Mouse (Mus musculus) CH12.LX (cell line): ENCODE data around the gene Dcx. TPM values are rescaled to one million over a fixed set of nuclear protein-coding genes. Genes with fewer than 3 reads are reported as not detected.

Experiments
- DNase-seq: peaks from one replicate; pipeline ENCODE4 v3.0.0-alpha.2; 2013; ENCODE audit errors: extremely low read depth
- H3K27ac ChIP-seq: 2 replicates; pipeline ENCODE4 v1.5.1; 2012; ENCODE audit warnings: low read depth, mild to moderate bottlenecking, control low read depth, moderate library complexity; ENCODE audit not compliant: insufficient read depth
- H3K27me3 ChIP-seq: replicated peaks from 2 replicates; pipeline ENCODE3; 2012; ENCODE audit warnings: inconsistent platforms
- H3K36me3 ChIP-seq, 2 experiments: replicated peaks in 1 of 2; 2 replicates each; pipeline versions ENCODE3 to v1.6.1; 2012; ENCODE audit warnings: inconsistent platforms in 1 of 2, low read length in 1 of 2, mild to moderate bottlenecking in 1 of 2, mixed read lengths in 1 of 2, moderate library complexity in 1 of 2; ENCODE audit not compliant: control insufficient read depth in 1 of 2, insufficient read depth in 1 of 2
- H3K4me1 ChIP-seq, 2 experiments: 2 replicates each; pipeline ENCODE4 v1.6.1; 2012; ENCODE audit warnings: inconsistent platforms in 1 of 2, moderate library complexity in 1 of 2; ENCODE audit not compliant: insufficient read depth in 2 of 2, control insufficient read depth in 1 of 2
- H3K4me2 ChIP-seq: 2 replicates; pipeline ENCODE4 v1.6.1; 2012; ENCODE audit warnings: low read depth, mild to moderate bottlenecking, control low read depth; ENCODE audit not compliant: poor library complexity, insufficient read depth, severe bottlenecking
- H3K4me3 ChIP-seq, 3 experiments: fragments of 150-350 bp in 1 of 3; sonication (generic) in 1 of 3; replicated peaks in 1 of 3; 2 replicates each; pipeline versions ENCODE3 to v1.5.1; 2011 to 2012; ENCODE audit warnings: low read depth in 2 of 3, low read length in 2 of 3, mild to moderate bottlenecking in 2 of 3, moderate library complexity in 2 of 3, control low read depth in 1 of 3, improper control_type of control experiment in 1 of 3, inconsistent platforms in 1 of 3, mixed read lengths in 1 of 3; ENCODE audit not compliant: poor library complexity in 1 of 3
- H3K79me2 ChIP-seq: replicated peaks from 2 replicates; pipeline ENCODE4 v1.6.1; 2012; ENCODE audit warnings: mild to moderate bottlenecking, moderate library complexity; ENCODE audit not compliant: control insufficient read depth, poor library complexity, insufficient read depth, severe bottlenecking; ENCODE audit errors: extremely low read depth
- H3K9ac ChIP-seq: 2 replicates; pipeline ENCODE4 v1.6.1; 2012; ENCODE audit warnings: low read depth, mild to moderate bottlenecking, control low read depth, moderate library complexity; ENCODE audit not compliant: insufficient read depth
- H3K9me3 ChIP-seq: replicated peaks from 2 replicates; pipeline ENCODE3; 2012; ENCODE audit warnings: low read length, inconsistent platforms, mixed read lengths
- BHLHE40 ChIP-seq: IDR thresholded peaks from 2 replicates; pipeline ENCODE4 v1.6.1; 2011; ENCODE audit warnings: mild to moderate bottlenecking, low read depth, low read length, improper control_type of control experiment
- CHD2 ChIP-seq: IDR thresholded peaks from 2 replicates; pipeline ENCODE4 v1.6.1; 2011; ENCODE audit warnings: low read length, improper control_type of control experiment
- E2F4 ChIP-seq: IDR thresholded peaks from 2 replicates; pipeline ENCODE4 v1.6.1; 2011; ENCODE audit warnings: low read depth, low read length, improper control_type of control experiment; ENCODE audit not compliant: insufficient replicate concordance
- ETS1 ChIP-seq: conservative IDR thresholded peaks from 2 replicates; pipeline ENCODE4 v1.6.1; 2012; ENCODE audit warnings: low read depth, mild to moderate bottlenecking, inconsistent platforms, low read length, improper control_type of control experiment, moderate library complexity
- JUN ChIP-seq: IDR thresholded peaks from 2 replicates; pipeline ENCODE4 v1.6.1; 2011; ENCODE audit warnings: low read depth, mild to moderate bottlenecking, low read length, improper control_type of control experiment, moderate library complexity; ENCODE audit not compliant: insufficient read depth
- JUND ChIP-seq: conservative IDR thresholded peaks from 2 replicates; pipeline ENCODE4 v1.6.1; 2011; ENCODE audit warnings: low read depth, low read length, improper control_type of control experiment
- KAT2A ChIP-seq: IDR thresholded peaks from 2 replicates; pipeline ENCODE4 v1.6.1; 2012; ENCODE audit warnings: low read length, improper control_type of control experiment, inconsistent platforms; ENCODE audit not compliant: insufficient replicate concordance
- MAZ ChIP-seq: IDR thresholded peaks from 2 replicates; pipeline ENCODE4 v1.6.1; 2012; ENCODE audit warnings: low read depth, mild to moderate bottlenecking, inconsistent platforms, low read length, improper control_type of control experiment, moderate library complexity
- MEF2A ChIP-seq: IDR thresholded peaks from 2 replicates; pipeline ENCODE4 v1.6.1; 2014; ENCODE audit warnings: low read depth, mild to moderate bottlenecking, inconsistent platforms, low read length, improper control_type of control experiment, borderline replicate concordance
- MYC ChIP-seq: IDR thresholded peaks from 2 replicates; pipeline ENCODE4 v1.6.1; 2011; ENCODE audit warnings: low read depth, mild to moderate bottlenecking, improper control_type of control experiment, low read length
- POLR2AphosphoS2 ChIP-seq: IDR thresholded peaks from 2 replicates; pipeline ENCODE4 v1.6.1; 2011; ENCODE audit warnings: low read depth, low read length, improper control_type of control experiment
- RAD21 ChIP-seq: IDR thresholded peaks from 2 replicates; pipeline ENCODE4 v1.6.1; 2011; ENCODE audit warnings: low read depth, mild to moderate bottlenecking, low read length, improper control_type of control experiment, moderate library complexity
- SMC3 ChIP-seq: IDR thresholded peaks from 2 replicates; pipeline ENCODE4 v1.6.1; 2011; ENCODE audit warnings: low read depth, low read length, improper control_type of control experiment
- TBP ChIP-seq: conservative IDR thresholded peaks from 2 replicates; pipeline ENCODE4 v1.6.1; 2011; ENCODE audit warnings: low read depth, low read length, improper control_type of control experiment
- TCF12 ChIP-seq: IDR thresholded peaks from 2 replicates; pipeline ENCODE4 v1.6.1; 2014; ENCODE audit warnings: low read depth, mild to moderate bottlenecking, inconsistent platforms, low read length, improper control_type of control experiment
- ZKSCAN1 ChIP-seq: IDR thresholded peaks from 2 replicates; pipeline ENCODE4 v1.6.1; 2012; ENCODE audit warnings: low read depth, inconsistent platforms, low read length, improper control_type of control experiment, borderline replicate concordance
- ZMIZ1 ChIP-seq: IDR thresholded peaks from 2 replicates; pipeline ENCODE4 v1.6.1; 2012; ENCODE audit warnings: low read depth, mild to moderate bottlenecking, inconsistent platforms, low read length, improper control_type of control experiment
- dilution Hi-C: fragments of 300-500 bp; cut with MboI; formaldehyde crosslinking; loops from 2 replicates; pipeline ENCODE4 v1.14.3; 2020; ENCODE audit warnings: low sequenced_read_pairs; ENCODE audit not compliant: extremely low pct_unique_long_range_greater_than_20kb, extremely low pct_ligation_motif_present
- in situ Hi-C: fragments of 300-500 bp; cut with MboI; formaldehyde crosslinking; loops from 3 replicates; pipeline ENCODE4 v1.14.3; 2019; ENCODE audit warnings: low sequenced_read_pairs, low pct_ligation_motif_present, low pct_unique_long_range_greater_than_20kb, mixed read lengths
- polyA plus RNA-seq: library from polyadenylated mRNA; unstranded; fragments of >175 nt; gene quantifications from 2 replicates; pipeline ENCODE4 v1.2.1, GENCODE M21; 2012; ENCODE audit warnings: low read depth; ENCODE audit not compliant: insufficient read length
- total RNA-seq, 2 experiments: library from RNA; depleted of rRNA; stranded (reverse); fragments of 300-350 nt in 1 of 2; fragments of >200 nt in 1 of 2; gene quantifications; 2 replicates each; pipeline ENCODE4 v1.2.3; 2012 to 2014

Dcx gene
- total and polyA plus RNA-seq, 3 experiments, result not detected

DNA sequence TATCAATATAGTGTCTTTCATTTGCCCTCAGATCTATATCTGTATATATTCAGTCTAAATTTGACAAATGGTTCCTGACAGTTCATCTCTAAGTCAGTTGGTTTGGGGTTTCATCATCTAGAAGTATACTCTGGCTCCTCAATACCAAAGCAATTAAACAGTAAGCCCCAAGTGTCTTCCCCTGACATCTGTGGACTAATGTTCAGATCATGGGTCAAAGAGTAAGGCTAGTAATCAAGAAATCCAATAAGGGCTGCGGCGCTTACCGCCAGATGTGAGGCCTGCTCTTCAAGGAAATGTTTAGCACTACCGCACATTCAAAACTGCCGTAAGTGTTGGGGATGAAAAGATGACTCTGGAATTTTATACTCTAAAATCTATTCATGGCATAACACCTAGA lies 36.2 kb downstream of the Dcx start:
- H3K4me3 ChIP-seq, result no peak overlapping the region
- no peaks in the 10 kb centered on the region for H3K79me2 ChIP-seq
- H3K4me1 ChIP-seq, result no peaks in the 10 kb centered on the region
- in situ Hi-C loops, result no loop called here
- TF ChIP-seq ZKSCAN1, result no peak
- TF ChIP-seq ZMIZ1, result no peak
- no peak for TF ChIP-seq TBP
- TF ChIP-seq MYC, result no peak
- TF ChIP-seq MAZ, result no peak
- TF ChIP-seq POLR2AphosphoS2, result no peak
- TF ChIP-seq E2F4, result no peak
- TF ChIP-seq CHD2, result no peak
- TF ChIP-seq ETS1, result no peak
- TF ChIP-seq JUN, result no peak
- no peak for TF ChIP-seq TCF12
- TF ChIP-seq BHLHE40, result no peak
- no peak for TF ChIP-seq SMC3
- no peak for TF ChIP-seq MEF2A
- TF ChIP-seq KAT2A, result no peak
- DNase-seq, result no peak
- no peak overlapping the region for H3K9ac ChIP-seq
- no peaks in the 10 kb centered on the region for H3K36me3 ChIP-seq
- dilution Hi-C loops, result no loop called here
- H3K27ac ChIP-seq, result no peak overlapping the region
- H3K9me3 ChIP-seq, result no peaks in the 10 kb centered on the region
- H3K27me3 ChIP-seq, result no peaks in the 10 kb centered on the region
- no peak overlapping the region for H3K4me2 ChIP-seq

DNA sequence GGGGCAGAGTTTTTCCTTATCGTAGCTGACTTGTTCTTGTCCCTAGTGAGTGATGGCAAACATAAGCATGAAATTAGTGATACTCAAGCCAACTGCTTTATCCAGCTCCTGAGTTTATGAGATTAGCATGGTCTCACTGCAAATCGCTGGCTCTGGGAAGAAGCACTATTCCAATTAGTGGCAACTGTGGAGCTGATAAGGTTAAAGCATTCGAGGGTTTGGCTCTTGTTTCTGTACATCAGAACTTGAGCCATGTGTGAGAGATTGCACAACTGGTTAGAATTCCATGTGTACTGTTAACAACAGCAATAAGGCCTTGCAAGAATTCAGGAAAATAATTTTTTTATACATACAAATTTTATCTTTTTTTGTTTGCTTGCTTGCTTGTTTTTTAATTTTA lies 39.9 kb downstream of the Dcx start:
- in situ Hi-C loops, result no loop called here
- dilution Hi-C loops, result no loop called here
- no peaks in the 10 kb centered on the region for H3K4me1 ChIP-seq
- H3K27ac ChIP-seq, result no peak overlapping the region
- no peaks in the 10 kb centered on the region for H3K36me3 ChIP-seq
- H3K4me2 ChIP-seq, result no peak overlapping the region
- TF ChIP-seq RAD21, result no peak
- no peak for TF ChIP-seq ZMIZ1
- no peak for TF ChIP-seq MAZ
- TF ChIP-seq JUND, result no peak
- TF ChIP-seq POLR2AphosphoS2, result no peak
- TF ChIP-seq, all 38 proteins: peak for 0
- H3K9me3 ChIP-seq, result no peaks in the 10 kb centered on the region
- no peaks in the 10 kb centered on the region for H3K27me3 ChIP-seq
- H3K79me2 ChIP-seq, result no peaks in the 10 kb centered on the region
- DNase-seq, result no peak
- no peak overlapping the region for H3K9ac ChIP-seq
- H3K4me3 ChIP-seq, result no peak overlapping the region
